Mouse (Mus musculus) adrenal gland (tissue): ENCODE data around the gene Vamp2.

Experiments
- intact Hi-C: fragments of 180-260 bp; cut with DNase I; formaldehyde crosslinking; loops from one replicate; pipeline ENCODE4 v1.15.1; 2025

The Vamp2 gene

GRCm38 (mm10) chr11:69125041-69125851 is 37.0 kb downstream of the Vamp2 start:
- intact Hi-C loops, result loop anchor here (2.0 kb wide), 1 partner anchor 84 kb away; no protein-coding TSS in a partner anchor

GRCm38 (mm10) chr11:69125852-69125918 is 37.4 kb downstream of the Vamp2 start, which contains the start of gene Aloxe3:
Gene Aloxe3, plus strand, starts transcription at chr11:69125896.
- intact Hi-C loops, result loop anchor here (2.0 kb wide), 1 partner anchor 85 kb away; no protein-coding TSS in a partner anchor

GRCm38 (mm10) chr11:69125919-69126705 is 37.8 kb downstream of the Vamp2 start:
- intact Hi-C loops, result loop anchor here (2.0 kb wide), 2 partner anchors 23 to 85 kb away; no protein-coding TSS in a partner anchor

- intact Hi-C loops, result loop anchor here (2.0 kb wide), 1 partner anchor 22 kb away; no protein-coding TSS in a partner anchor
Measured at GRCm38 (mm10) chr11:69126706-69127095, 38.4 kb downstream of the Vamp2 start.

GRCm38 (mm10) chr11:69128426-69129122 is 40.3 kb downstream of the Vamp2 start:
- intact Hi-C loops, result no loop called here

GRCm38 (mm10) chr11:69133566-69133922 is 45.3 kb downstream of the Vamp2 start:
- intact Hi-C loops, result no loop called here

GRCm38 (mm10) chr11:69133923-69134621 is 45.8 kb downstream of the Vamp2 start:
- intact Hi-C loops, result no loop called here

- intact Hi-C loops, result no loop called here
Measured at GRCm38 (mm10) chr11:69134622-69134968, 46.3 kb downstream of the Vamp2 start.

- intact Hi-C loops, result no loop called here
Measured at GRCm38 (mm10) chr11:69135361-69135760, 47.1 kb downstream of the Vamp2 start.
